Mouse (Mus musculus) ES-Bruce4 (cell line): Measurements from ENCODE around the gene Sema4b. TPM values are rescaled to one million over a fixed set of nuclear protein-coding genes. Genes with fewer than 3 reads are reported as not detected.

ENCODE experiments used
- H3K27ac ChIP-seq: 2 replicates; pipeline ENCODE4 v1.5.1; 2012; ENCODE audit warnings: low read length, inconsistent platforms; ENCODE audit not compliant: insufficient read depth
- H3K27me3 ChIP-seq: 2 replicates; pipeline ENCODE4 v1.6.1; 2012; ENCODE audit warnings: mild to moderate bottlenecking, low read length, inconsistent platforms; ENCODE audit not compliant: control insufficient read depth, poor library complexity, insufficient read depth, severe bottlenecking
- H3K36me3 ChIP-seq: 2 replicates; pipeline ENCODE4 v1.6.1; 2012; ENCODE audit warnings: inconsistent platforms, mild to moderate bottlenecking, low read length, moderate library complexity; ENCODE audit not compliant: control insufficient read depth, poor library complexity, insufficient read depth, severe bottlenecking
- H3K4me1 ChIP-seq: one replicate; pipeline ENCODE4 v1.8.1; 2011; ENCODE audit warnings: low read length; ENCODE audit not compliant: control insufficient read depth, insufficient read depth
- H3K4me3 ChIP-seq: 2 replicates; pipeline ENCODE4 v1.5.1; 2011; ENCODE audit warnings: low read depth, mild to moderate bottlenecking, low read length
- H3K9ac ChIP-seq: 2 replicates; pipeline ENCODE4 v1.6.1; 2012; ENCODE audit warnings: low read depth, mild to moderate bottlenecking, inconsistent platforms; ENCODE audit not compliant: poor library complexity, severe bottlenecking
- H3K9me3 ChIP-seq: replicated peaks from 2 replicates; pipeline ENCODE4 v1.6.1; 2012; ENCODE audit warnings: mild to moderate bottlenecking, low read length, inconsistent platforms; ENCODE audit not compliant: control insufficient read depth, poor library complexity, insufficient read depth, severe bottlenecking
- CTCF ChIP-seq: IDR thresholded peaks from one replicate; pipeline ENCODE4 v1.8.1; 2011; ENCODE audit warnings: low read depth, low read length
- EP300 ChIP-seq: IDR thresholded peaks from 2 replicates; pipeline ENCODE4 v1.6.1; 2011; ENCODE audit warnings: low read depth, low read length; ENCODE audit not compliant: insufficient read depth
- POLR2A ChIP-seq: IDR thresholded peaks from one replicate; pipeline ENCODE4 v1.8.1; 2011; ENCODE audit warnings: low read length; ENCODE audit not compliant: insufficient read depth
- polyA plus RNA-seq: library from polyadenylated mRNA; stranded (reverse); fragments of >200 nt; gene quantifications from 2 replicates; pipeline ENCODE4 v1.2.4, GENCODE M21; 2011; ENCODE audit warnings: low read depth; ENCODE audit not compliant: missing spikeins, insufficient read depth, insufficient read length

Gene Sema4b
- polyA plus RNA-seq, 1 experiment: 27.1 TPM

DNA sequence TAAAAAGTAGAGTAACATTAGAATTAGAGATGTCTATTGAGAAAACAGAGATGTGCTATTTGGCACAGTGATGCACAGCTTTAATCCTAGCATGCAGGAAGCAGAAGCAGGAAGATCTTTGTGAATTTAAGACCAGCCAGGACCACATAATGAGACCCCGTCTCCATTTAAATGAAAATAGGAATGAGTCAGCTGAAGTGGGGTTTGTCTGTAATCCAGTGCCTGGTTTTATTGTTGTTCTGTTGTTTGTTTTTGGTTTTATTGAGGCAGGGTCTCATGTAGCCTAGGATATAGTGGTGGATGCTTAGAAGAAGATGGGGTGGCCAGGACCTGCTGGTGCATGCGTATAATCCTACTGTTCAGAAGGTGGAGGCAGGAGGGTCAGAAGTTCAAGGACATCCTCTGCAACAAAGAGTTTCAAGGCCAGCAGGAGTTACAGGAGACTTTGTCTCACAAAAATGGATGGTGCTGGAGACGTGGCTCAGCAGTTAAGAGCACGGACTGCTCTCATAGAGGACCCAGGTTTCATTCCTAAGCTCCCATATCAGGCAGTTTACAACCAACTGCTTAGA is 34.6 kb downstream of the Sema4b start:
- H3K27ac ChIP-seq: peak overlapping the region; percentile 71
- H3K4me1 ChIP-seq: peaks cover 2% of the 10 kb centered on the region
- H3K36me3 ChIP-seq: peaks cover 76% of the 10 kb centered on the region
- H3K27me3 ChIP-seq: no peaks in the 10 kb centered on the region
- peak; percentile 76 for TF ChIP-seq EP300
- no peak for TF ChIP-seq POLR2A
- no peak overlapping the region for H3K9ac ChIP-seq
- no peak overlapping the region for H3K4me3 ChIP-seq
- H3K9me3 ChIP-seq: no peaks in the 10 kb centered on the region

DNA sequence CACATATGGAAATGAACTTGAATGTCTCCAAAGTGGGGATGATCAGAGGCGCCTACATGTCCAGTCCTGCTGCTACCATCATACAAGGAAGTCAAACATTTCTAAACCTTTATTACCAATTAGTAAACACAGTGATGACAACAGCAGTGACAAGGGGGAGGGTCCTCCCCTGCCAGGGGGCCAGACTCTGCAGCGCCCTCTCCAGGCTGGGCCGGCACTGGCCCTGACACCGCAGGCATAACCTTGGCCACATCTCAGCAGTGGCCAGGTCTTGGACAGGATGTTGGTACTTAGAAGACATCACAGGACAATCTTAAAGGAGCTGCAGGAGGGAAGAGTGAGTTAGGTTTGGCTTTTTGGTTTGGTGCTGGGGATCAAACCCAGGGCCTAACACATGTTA is 40.4 kb downstream of the Sema4b start:
- Histone ChIP-seq H3K9ac (no peak overlapping the region), H3K4me1 (no peaks in the 10 kb centered on the region), H3K9me3 (no peaks in the 10 kb centered on the region), H3K36me3 (peaks cover 39% of the 10 kb centered on the region), H3K4me3 (no peak overlapping the region), H3K27me3 (no peaks in the 10 kb centered on the region), H3K27ac (no peak overlapping the region)
- TF ChIP-seq POLR2A (no peak), EP300 (no peak), CTCF (peak; percentile 57)

DNA sequence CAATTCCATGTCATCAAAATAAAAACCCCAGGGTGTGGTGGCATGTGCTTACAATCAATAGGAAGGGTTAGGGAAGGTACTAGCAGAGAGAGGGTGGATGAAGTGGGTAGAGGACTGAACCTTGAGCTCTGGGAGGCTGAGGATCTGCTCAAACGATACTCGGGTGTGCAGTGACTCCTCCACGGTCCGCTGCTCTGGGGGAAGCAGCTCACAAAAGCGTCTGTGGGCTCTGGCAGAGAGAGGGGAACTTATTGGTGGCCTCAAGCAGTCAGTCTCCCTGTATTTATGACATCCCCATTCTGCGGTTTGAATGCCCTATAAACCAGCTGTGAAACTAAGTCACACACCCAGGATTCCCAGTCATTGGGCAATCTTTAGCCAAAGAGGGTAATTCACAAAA is 43.6 kb downstream of the Sema4b start:
- no peak overlapping the region for H3K9ac ChIP-seq
- TF ChIP-seq EP300 (no peak), POLR2A (no peak), CTCF (no peak)
- no peak overlapping the region for H3K4me3 ChIP-seq
- H3K36me3 ChIP-seq: peaks cover 16% of the 10 kb centered on the region
- H3K4me1 ChIP-seq: peaks cover 2% of the 10 kb centered on the region
- no peak overlapping the region for H3K27ac ChIP-seq
- H3K27me3 ChIP-seq: no peaks in the 10 kb centered on the region
- H3K9me3 ChIP-seq: no peaks in the 10 kb centered on the region

DNA sequence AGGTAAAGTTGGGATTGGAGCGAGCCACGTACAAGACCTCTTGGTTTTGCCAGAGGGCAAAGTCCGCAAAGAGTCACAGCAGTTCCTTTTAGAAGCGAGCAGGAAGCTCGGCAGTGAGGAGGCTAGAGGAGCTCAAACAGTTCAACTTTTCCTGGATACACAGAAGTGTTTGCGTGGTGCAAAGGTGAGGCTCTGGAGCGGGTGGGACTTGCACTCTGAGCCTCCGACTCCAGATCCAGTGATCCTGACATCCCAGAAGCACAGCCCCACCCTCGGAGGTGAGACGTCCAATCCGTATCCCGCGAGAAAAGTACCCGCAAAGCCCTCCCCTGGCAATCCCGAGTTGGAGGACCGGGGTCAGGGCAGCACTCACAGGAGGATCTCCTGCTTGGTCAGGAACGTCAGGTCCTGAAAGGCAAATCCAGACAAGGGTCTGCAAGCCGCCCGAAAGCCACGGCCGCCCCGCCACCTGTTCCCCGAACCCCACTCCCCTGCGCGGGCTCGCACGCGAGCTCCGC is 45.4 kb downstream of the Sema4b start:
- no peak for TF ChIP-seq CTCF
- TF ChIP-seq EP300: no peak
- no peak for TF ChIP-seq POLR2A
- Histone ChIP-seq H3K27ac (no peak overlapping the region), H3K36me3 (peaks cover 2% of the 10 kb centered on the region; the same call in 1 of the 2 replicates), H3K4me3 (peak overlapping the region; percentile 83), H3K9me3 (no peaks in the 10 kb centered on the region), H3K27me3 (no peaks in the 10 kb centered on the region), H3K9ac (peak overlapping the region; percentile 80), H3K4me1 (peaks cover 2% of the 10 kb centered on the region)

- 0 out of 2 replicates have a peak, but pooled peaks have one; percentile 3 for TF ChIP-seq EP300
- no peak for TF ChIP-seq CTCF
- TF ChIP-seq POLR2A: peak; percentile 79
- Histone ChIP-seq H3K9ac (peak within 1 kb of the TSS; percentile 80), H3K36me3 (no peaks in the 10 kb centered on the region), H3K4me1 (peaks cover 2% of the 10 kb centered on the region), H3K27me3 (no peaks in the 10 kb centered on the region), H3K27ac (peak within 1 kb of the TSS; percentile 53), H3K9me3 (no peaks in the 10 kb centered on the region), H3K4me3 (peak within 1 kb of the TSS; percentile 99)
Observed at GRCm38 (mm10) chr7:80232489-80233029, 45.9 kb downstream of the Sema4b start, which contains the start of the genes Cib1 and Gdpgp1. Gene Cib1 (minus strand): TSS chr7:80232813. Gene Gdpgp1 (plus strand): TSS chr7:80232865.

DNA sequence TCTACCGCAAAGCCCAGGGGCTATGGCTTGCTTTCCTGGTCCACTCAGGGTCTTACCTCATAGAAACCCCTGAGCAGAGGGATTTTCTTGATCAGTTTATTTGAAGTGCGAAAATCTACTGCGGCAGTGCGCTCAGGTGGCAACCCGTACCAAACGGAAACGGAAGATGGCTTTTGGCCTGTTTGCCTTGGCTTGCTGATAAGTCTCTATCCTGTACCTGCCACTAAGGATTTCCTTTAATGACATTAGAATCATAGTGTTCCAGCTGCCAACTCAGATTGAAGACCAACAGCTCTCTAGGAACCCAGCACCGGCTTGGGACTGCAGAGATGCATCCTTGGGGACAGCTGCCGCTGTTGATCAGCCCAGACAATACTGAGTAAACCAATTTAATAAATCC is 47.2 kb downstream of the Sema4b start:
- H3K36me3 ChIP-seq: peaks cover 3% of the 10 kb centered on the region
- no peak overlapping the region for H3K27ac ChIP-seq
- H3K4me3 ChIP-seq: peak overlapping the region; percentile 60
- H3K9ac ChIP-seq: peak overlapping the region; percentile 78
- H3K27me3 ChIP-seq: no peaks in the 10 kb centered on the region
- peaks cover 2% of the 10 kb centered on the region for H3K4me1 ChIP-seq
- no peaks in the 10 kb centered on the region for H3K9me3 ChIP-seq
- TF ChIP-seq POLR2A: no peak
- TF ChIP-seq CTCF: no peak
- no peak for TF ChIP-seq EP300
